In genomic region chr13:44113043-44113442, GRCm38 (mm10) we compare ENCODE assay signal across 19 mouse cellular contexts.
A peak's percentile ranks its signal among the peaks of the same experiment; 100 is the strongest.
DNase-seq lines count a peak whose midpoint lies in the region.
"Had no signal": no experiment of that assay in that cellular context is flagged by ENCODE, and none has a peak within 500 bp of the region (broad histone marks: within the 10 kb centered on the region; RNA-seq: fewer than 3 reads in every experiment).

No protein-coding gene starts in this region.

- H3K27me3 ChIP-seq in heart, embryonic 10.5 days (ENCODE audit: insufficient read depth, poor library complexity, severe bottlenecking), result no peaks in the 10 kb centered on the region
- H3K27me3 ChIP-seq in embryonic facial prominence, embryonic 10.5 days (replicated peaks; ENCODE audit: low read depth, poor library complexity, severe bottlenecking), result peaks cover 17% of the 10 kb centered on the region
- H3K27me3 ChIP-seq in limb, embryonic 10.5 days (ENCODE audit: low read depth, poor library complexity, severe bottlenecking), result peaks cover 12% of the 10 kb centered on the region
- 0 out of 2 replicates have a peak, but pooled peaks cover 3% of the 10 kb centered on the region for H3K27me3 ChIP-seq in hindbrain, embryonic 10.5 days (ENCODE audit: insufficient read depth, poor library complexity, severe bottlenecking)
- H3K27me3 ChIP-seq: embryonic facial prominence, embryonic 12.5 days; forebrain, embryonic 13.5 days; forebrain, embryonic 15.5 days had no signal

- 86% methylated on average over 5 of the region's 5 CpGs for WGBS in heart, embryonic 10.5 days
- 90% methylated on average over 5 of the region's 5 CpGs for WGBS in embryonic facial prominence, embryonic 10.5 days
- WGBS in limb, embryonic 10.5 days, result 88% methylated on average over 5 of the region's 5 CpGs
- 91% methylated on average over 5 of the region's 5 CpGs for WGBS in hindbrain, embryonic 10.5 days

- no peaks in the 10 kb centered on the region for H3K4me1 ChIP-seq in heart, embryonic 10.5 days
- H3K4me1 ChIP-seq in embryonic facial prominence, embryonic 10.5 days, result peaks cover 25% of the 10 kb centered on the region
- H3K4me1 ChIP-seq in limb, embryonic 10.5 days, result peaks cover 62% of the 10 kb centered on the region
- H3K4me1 ChIP-seq in hindbrain, embryonic 10.5 days (replicated peaks), result peaks cover 16% of the 10 kb centered on the region

- peak; percentile 14 for DNase-seq in heart, embryonic 10.5 days (ENCODE audit: low spot score)
- DNase-seq in heart, adult 8-10 months (ENCODE audit: low spot score), result no peak
- peak; percentile 1 for DNase-seq in embryonic facial prominence, embryonic 10.5 days (ENCODE audit: low spot score)
- peak; percentile 11 for DNase-seq in limb, embryonic 10.5 days (ENCODE audit: low spot score)
- DNase-seq in hindbrain, embryonic 10.5 days (ENCODE audit: low spot score), result no peak
- DNase-seq: adrenal gland, adult 2 months; adrenal gland, postnatal 10 days; adrenal gland, postnatal 25 days; cerebellum, adult 11 months; cerebellum, adult 18-20 months; cerebellum, adult 8-10 months; cerebellum, adult 9-11 months; cerebellum, postnatal 14 days; cerebellum, postnatal 36 days; embryo, embryonic 11 days; forebrain, postnatal 0 days had no signal

- no peaks in the 10 kb centered on the region for H3K9me3 ChIP-seq in heart, embryonic 10.5 days
- no peaks in the 10 kb centered on the region for H3K9me3 ChIP-seq in embryonic facial prominence, embryonic 10.5 days
- no peaks in the 10 kb centered on the region for H3K9me3 ChIP-seq in limb, embryonic 10.5 days (replicated peaks)
- H3K9me3 ChIP-seq in hindbrain, embryonic 10.5 days, result no peaks in the 10 kb centered on the region
- H3K9me3 ChIP-seq: embryonic facial prominence, embryonic 12.5 days; forebrain, embryonic 13.5 days; forebrain, embryonic 15.5 days had no signal

- no peak overlapping the region for H3K4me3 ChIP-seq in heart, embryonic 10.5 days
- H3K4me3 ChIP-seq in embryonic facial prominence, embryonic 10.5 days, result no peak overlapping the region
- no peak overlapping the region for H3K4me3 ChIP-seq in limb, embryonic 10.5 days
- no peak overlapping the region for H3K4me3 ChIP-seq in hindbrain, embryonic 10.5 days
- H3K4me3 ChIP-seq: embryonic facial prominence, embryonic 12.5 days; forebrain, embryonic 13.5 days; forebrain, embryonic 15.5 days had no signal

- no peak overlapping the region for H3K27ac ChIP-seq in heart, embryonic 10.5 days
- no peak overlapping the region for H3K27ac ChIP-seq in embryonic facial prominence, embryonic 10.5 days (replicated peaks)
- no peak overlapping the region for H3K27ac ChIP-seq in limb, embryonic 10.5 days
- H3K27ac ChIP-seq in hindbrain, embryonic 10.5 days, result no peak overlapping the region
- H3K27ac ChIP-seq: embryonic facial prominence, embryonic 12.5 days; forebrain, embryonic 13.5 days; forebrain, embryonic 15.5 days had no signal

- no peaks in the 10 kb centered on the region for H3K36me3 ChIP-seq in heart, embryonic 10.5 days
- H3K36me3 ChIP-seq in embryonic facial prominence, embryonic 10.5 days (replicated peaks), result no peaks in the 10 kb centered on the region
- no peaks in the 10 kb centered on the region for H3K36me3 ChIP-seq in limb, embryonic 10.5 days
- H3K36me3 ChIP-seq in hindbrain, embryonic 10.5 days, result no peaks in the 10 kb centered on the region
- H3K36me3 ChIP-seq: embryonic facial prominence, embryonic 12.5 days; forebrain, embryonic 15.5 days had no signal

Comparison
In these comparisons a context has a peak if more than half of its experiments do, and no peak if none do; other contexts are left out.
1. DNase-seq: peak in heart, embryonic 10.5 days (single experiment), embryonic facial prominence, embryonic 10.5 days (single experiment) and limb, embryonic 10.5 days (single experiment); none in heart, adult 8-10 months (single experiment) and hindbrain, embryonic 10.5 days (single experiment).